Mouse (Mus musculus) hindbrain, postnatal 0 days (tissue): ENCODE data around the gene Vamp4. TPM values are rescaled to one million over a fixed set of nuclear protein-coding genes. Genes with fewer than 3 reads are reported as not detected.
"Not testable (repeated sequence)": the region's sequence is repeated elsewhere in the genome, so short reads cannot be mapped to it uniquely, and the experiment has no call there.

Source experiments
- ATAC-seq: fragments of 200-750 bp; cut with Nextera tagmentation; 2 replicates; pipeline ENCODE4 v1.8.0; 2017; ENCODE audit warnings: mild to moderate bottlenecking, moderate TSS enrichment, moderate library complexity
- DNase-seq: peaks from one replicate; pipeline ENCODE4 v3.0.0-alpha.2; 2015; ENCODE audit warnings: low spot score
- H3K27ac ChIP-seq: fragments of 300-500 bp; sonication (generic); 2 replicates; pipeline ENCODE4 v1.5.1; 2014; ENCODE audit warnings: mild to moderate bottlenecking
- H3K27me3 ChIP-seq: fragments of 300-500 bp; sonication (generic); 2 replicates; pipeline ENCODE4 v1.6.1; 2014; ENCODE audit warnings: low read length, mixed read lengths; ENCODE audit not compliant: insufficient read depth
- H3K36me3 ChIP-seq: fragments of 300-500 bp; sonication (generic); 2 replicates; pipeline ENCODE4 v1.6.1; 2014; ENCODE audit warnings: low read length, mixed read lengths; ENCODE audit not compliant: insufficient read depth
- H3K4me1 ChIP-seq: fragments of 300-500 bp; sonication (generic); 2 replicates; pipeline ENCODE4 v1.6.1; 2014; ENCODE audit warnings: antibody characterized with exemption, low read length, mixed read lengths; ENCODE audit not compliant: insufficient read depth
- H3K4me2 ChIP-seq: fragments of 300-500 bp; sonication (generic); 2 replicates; pipeline ENCODE4 v1.6.1; 2014; ENCODE audit warnings: low read depth, mild to moderate bottlenecking, low read length, moderate library complexity, mixed read lengths
- H3K4me3 ChIP-seq: fragments of 300-500 bp; sonication (generic); 2 replicates; pipeline ENCODE4 v1.5.1; 2014; ENCODE audit warnings: low read length
- H3K9ac ChIP-seq: fragments of 300-500 bp; sonication (generic); replicated peaks from 2 replicates; pipeline ENCODE4 v1.6.1; 2014; ENCODE audit warnings: mild to moderate bottlenecking, low read length, moderate library complexity, mixed read lengths
- H3K9me3 ChIP-seq: fragments of 300-500 bp; sonication (generic); 2 replicates; pipeline ENCODE4 v1.6.1; 2016; ENCODE audit warnings: low read length, mixed read lengths
- CTCF ChIP-seq: IDR thresholded peaks from 2 replicates; pipeline ENCODE4 v1.5.1; 2016; ENCODE audit warnings: antibody characterized with exemption, control low read depth, low read depth
- WGBS: fragments of 180-500 bp; shearing (Covaris S2); extraction: QIAGEN DNeasy Blood & Tissue Kit; methylation state at CpG from one replicate; pipeline ENCODE4 v1.1.7; 2014; 5-methylcytosine and 5-hydroxymethylcytosine counted together
- polyA plus RNA-seq: library from polyadenylated mRNA; unstranded; fragments of >200 nt; fragmentation: Nextera tagmentation; extraction: Ambion mirVana; gene quantifications from 2 replicates; pipeline ENCODE4 v1.2.1, GENCODE M21; 2015
- total RNA-seq: library from RNA; depleted of rRNA; stranded (reverse); fragments of >200 nt; gene quantifications from 2 replicates; pipeline ENCODE4 v1.2.3, GENCODE M21; 2014

Gene Vamp4
- total and polyA plus RNA-seq, 2 experiments from 2014 or later: 24.7 to 77.7 TPM

GRCm38 (mm10) chr1:162609633-162610250, 39.4 kb downstream of the Vamp4 start:
- Histone ChIP-seq H3K27me3 (no peaks in the 10 kb centered on the region), H3K4me1 (no peaks in the 10 kb centered on the region), H3K4me2 (no peak overlapping the region), H3K4me3 (no peak overlapping the region), H3K36me3 (no peaks in the 10 kb centered on the region), H3K9me3 (no peaks in the 10 kb centered on the region), H3K27ac (no peak overlapping the region), H3K9ac (no peak overlapping the region)
- WGBS: 43% methylated on average over 9 of the region's 9 CpGs
- DNase-seq: no peak
- no peak for ATAC-seq
- TF ChIP-seq CTCF: no peak

DNA sequence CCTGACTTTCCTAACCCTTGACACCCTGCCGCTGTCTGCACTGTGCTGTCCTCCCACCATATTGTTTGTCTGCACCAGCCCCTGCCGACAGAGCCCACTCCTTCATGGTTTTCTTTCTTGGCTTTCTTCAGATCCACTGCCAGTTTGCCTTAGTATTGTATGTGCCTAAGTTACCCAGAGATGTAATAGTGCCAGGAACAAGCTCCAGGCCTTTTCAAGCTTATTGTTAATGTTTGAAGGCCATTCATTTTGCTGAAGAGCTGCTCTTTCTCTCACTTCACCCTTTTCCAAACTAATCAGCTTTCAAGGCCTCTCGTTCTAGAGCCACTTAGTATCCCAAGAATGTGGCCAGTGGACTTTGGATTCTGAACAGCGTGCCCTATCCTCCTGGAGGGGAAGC, 40.9 kb downstream of the Vamp4 start:
- H3K27me3 ChIP-seq: no peaks in the 10 kb centered on the region
- ATAC-seq (no peak), DNase-seq (peak; percentile 42)
- TF ChIP-seq CTCF: no peak
- H3K9ac ChIP-seq: no peak overlapping the region
- WGBS: 35% methylated on average over 4 of the region's 4 CpGs
- no peak overlapping the region for H3K27ac ChIP-seq
- H3K9me3 ChIP-seq: no peaks in the 10 kb centered on the region
- H3K4me3 ChIP-seq: no peak overlapping the region
- no peaks in the 10 kb centered on the region for H3K36me3 ChIP-seq
- no peaks in the 10 kb centered on the region for H3K4me1 ChIP-seq
- H3K4me2 ChIP-seq: no peak overlapping the region

DNA sequence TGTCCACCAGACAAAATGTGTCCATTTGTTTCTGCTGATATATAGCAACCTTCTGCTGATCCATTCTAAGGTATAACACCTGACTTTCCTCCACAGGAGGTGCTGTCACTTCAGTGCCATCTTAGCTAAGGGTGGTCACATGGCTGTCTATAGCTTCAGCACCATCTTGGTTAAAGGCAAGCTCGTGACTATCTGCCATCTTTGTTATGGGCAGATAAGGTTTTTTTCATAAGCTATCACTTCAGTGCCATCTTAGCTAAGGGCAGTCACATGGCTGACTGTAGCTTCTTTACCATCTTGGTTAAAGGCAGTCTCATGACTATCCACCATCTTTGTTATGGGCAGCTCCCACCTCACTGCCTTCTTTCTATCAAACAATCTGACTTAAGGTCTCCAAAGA, 45.2 kb downstream of the Vamp4 start:
- Histone ChIP-seq H3K4me1 (no peaks in the 10 kb centered on the region), H3K9ac (no peak overlapping the region), H3K9me3 (no peaks in the 10 kb centered on the region), H3K27ac (no peak overlapping the region), H3K4me3 (no peak overlapping the region), H3K27me3 (no peaks in the 10 kb centered on the region), H3K36me3 (no peaks in the 10 kb centered on the region), H3K4me2 (no peak overlapping the region)
- ATAC-seq (peak; percentile 95), DNase-seq (peak; percentile 79)
- TF ChIP-seq CTCF: peak; percentile 33; the same call in 1 of the 2 replicates
- 65% methylated on average over 1 of the region's 1 CpGs for WGBS

DNA sequence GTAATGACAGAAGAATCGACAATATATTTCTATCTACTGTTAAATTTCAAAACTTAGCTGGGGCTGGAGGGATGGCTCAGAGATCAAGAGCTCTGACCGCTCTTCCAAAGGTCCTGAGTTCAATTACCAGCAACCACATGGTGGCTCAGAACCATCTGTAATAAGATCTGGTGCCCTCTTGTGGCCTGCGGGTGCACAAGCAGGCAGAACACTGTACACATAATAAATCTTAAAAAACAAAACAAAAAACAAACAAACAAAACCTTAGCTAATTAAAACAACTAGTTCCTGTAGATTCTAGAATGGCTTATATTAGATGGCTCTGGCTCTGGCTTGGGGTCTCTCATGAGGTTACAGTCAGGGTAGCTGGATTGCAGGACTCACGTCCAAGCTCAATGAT, 50.2 kb downstream of the Vamp4 start:
- WGBS: 70% methylated on average over 4 of the region's 4 CpGs
- no peak overlapping the region for H3K27ac ChIP-seq
- no peaks in the 10 kb centered on the region for H3K9me3 ChIP-seq
- TF ChIP-seq CTCF: peak; percentile 54
- H3K36me3 ChIP-seq: no peaks in the 10 kb centered on the region
- H3K27me3 ChIP-seq: no peaks in the 10 kb centered on the region
- H3K9ac ChIP-seq: no peak overlapping the region
- H3K4me3 ChIP-seq: no peak overlapping the region
- H3K4me2 ChIP-seq: no peak overlapping the region
- no peaks in the 10 kb centered on the region for H3K4me1 ChIP-seq
- DNase-seq (no peak), ATAC-seq (no peak)

DNA sequence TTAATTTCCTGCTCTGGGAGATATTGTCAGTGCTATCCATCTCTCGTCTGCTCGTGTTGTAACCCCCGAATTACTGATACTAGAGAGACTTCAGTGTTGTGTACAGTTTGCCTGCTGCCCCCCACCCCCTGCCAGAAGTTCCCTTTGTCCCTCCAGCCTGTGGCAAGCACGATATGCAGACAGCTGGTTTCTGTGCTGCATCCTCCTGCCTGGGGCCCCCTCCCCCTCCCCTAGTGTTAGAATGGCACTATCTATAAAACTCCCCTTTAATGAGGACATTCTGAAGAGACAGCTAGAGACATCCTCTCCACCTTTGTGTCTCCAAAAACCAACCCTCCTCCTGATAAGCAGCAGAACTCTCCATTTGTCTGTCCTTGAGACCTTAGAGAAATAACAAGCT, 53.6 kb downstream of the Vamp4 start:
- no peak overlapping the region for H3K4me2 ChIP-seq
- 22% methylated on average over 4 of the region's 4 CpGs for WGBS
- no peaks in the 10 kb centered on the region for H3K27me3 ChIP-seq
- ATAC-seq (peak; percentile 37; the same call in 1 of the 2 replicates), DNase-seq (no peak)
- TF ChIP-seq CTCF: no peak
- H3K4me1 ChIP-seq: no peaks in the 10 kb centered on the region
- H3K4me3 ChIP-seq: no peak overlapping the region
- H3K27ac ChIP-seq: no peak overlapping the region
- H3K9me3 ChIP-seq: no peaks in the 10 kb centered on the region
- no peaks in the 10 kb centered on the region for H3K36me3 ChIP-seq
- no peak overlapping the region for H3K9ac ChIP-seq

GRCm38 (mm10) chr1:162625229-162625628, 54.9 kb downstream of the Vamp4 start:
- Histone ChIP-seq H3K9me3 (no peaks in the 10 kb centered on the region), H3K27ac (no peak overlapping the region), H3K9ac (no peak overlapping the region), H3K27me3 (no peaks in the 10 kb centered on the region), H3K4me3 (no peak overlapping the region), H3K4me2 (no peak overlapping the region), H3K4me1 (no peaks in the 10 kb centered on the region), H3K36me3 (no peaks in the 10 kb centered on the region)
- peak; percentile 57 for ATAC-seq
- peak; percentile 70 for DNase-seq
- peak; percentile 29; the same call in 1 of the 2 replicates for TF ChIP-seq CTCF
- 36% methylated on average over 7 of the region's 7 CpGs for WGBS

DNA sequence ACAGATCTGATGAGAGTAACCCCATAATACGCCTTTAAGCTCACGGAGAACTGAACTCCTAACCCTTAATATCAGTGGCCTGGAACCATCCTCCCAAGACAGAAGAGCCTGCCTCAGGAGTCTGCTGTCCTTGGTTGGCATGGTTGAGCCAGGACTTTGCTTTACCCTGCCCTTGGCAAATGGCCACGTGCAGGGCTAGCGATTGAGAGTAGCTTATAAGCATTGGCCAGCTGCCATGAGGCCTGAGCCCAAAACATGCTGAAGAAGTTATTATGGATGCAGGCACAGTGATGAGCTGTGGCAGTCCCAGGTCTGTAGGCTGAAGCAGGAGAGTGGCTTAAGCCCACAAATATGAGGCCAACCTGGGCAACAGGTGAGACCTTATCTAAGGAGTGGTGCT, 57.5 kb downstream of the Vamp4 start:
- not testable (repeated sequence) for ATAC-seq, DNase-seq

DNA sequence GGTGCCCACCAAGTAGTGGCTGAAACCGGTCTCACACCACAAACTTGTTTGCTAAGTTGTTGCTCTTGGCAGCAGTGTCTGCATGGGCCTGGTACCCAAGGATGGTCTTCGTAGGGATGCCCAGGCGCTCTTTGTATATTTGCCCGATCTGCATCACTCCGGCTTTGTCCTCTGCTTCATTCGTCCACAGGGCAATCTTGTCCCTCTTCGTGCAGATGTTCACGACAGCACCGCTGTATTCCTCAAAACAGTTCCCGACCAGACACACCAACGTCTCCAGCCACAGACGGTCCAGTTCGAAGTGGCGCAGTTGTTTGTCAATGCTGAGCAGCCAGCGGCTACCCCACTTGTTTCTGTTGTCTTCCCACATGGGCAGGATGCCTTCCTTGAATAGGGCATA, 58.0 kb downstream of the Vamp4 start:
- H3K4me2 ChIP-seq, H3K27me3 ChIP-seq, H3K36me3 ChIP-seq, H3K4me3 ChIP-seq, DNase-seq, H3K27ac ChIP-seq, H3K4me1 ChIP-seq, ATAC-seq, H3K9ac ChIP-seq, H3K9me3 ChIP-seq: not testable (repeated sequence)
- 93% methylated on average over 15 of the region's 15 CpGs for WGBS

More for the DNA sequence above, 57.5 kb downstream of the Vamp4 start:
- H3K9ac ChIP-seq, H3K27ac ChIP-seq, H3K4me1 ChIP-seq, H3K27me3 ChIP-seq, H3K4me3 ChIP-seq, H3K9me3 ChIP-seq, H3K36me3 ChIP-seq, H3K4me2 ChIP-seq: not testable (repeated sequence)
- 70% methylated on average over 4 of the region's 4 CpGs for WGBS

GRCm38 (mm10) chr1:162635291-162635931, 65.1 kb downstream of the Vamp4 start:
- 75% methylated on average over 1 of the region's 1 CpGs for WGBS
- ATAC-seq, H3K9ac ChIP-seq, H3K4me1 ChIP-seq, H3K27ac ChIP-seq, H3K36me3 ChIP-seq, H3K27me3 ChIP-seq, H3K4me3 ChIP-seq, H3K9me3 ChIP-seq, DNase-seq, H3K4me2 ChIP-seq: not testable (repeated sequence)
